Mouse (Mus musculus) midbrain, embryonic 10.5 days (tissue): ENCODE data around the gene Aftph. TPM values are rescaled to one million over a fixed set of nuclear protein-coding genes. Genes with fewer than 3 reads are reported as not detected.

ENCODE experiments used
- DNase-seq: peaks from one replicate; pipeline ENCODE4 v3.0.0-alpha.2; 2017; ENCODE audit warnings: low spot score
- H3K27ac ChIP-seq: fragments of 300-500 bp; sonication (generic); replicated peaks from 2 replicates; pipeline ENCODE4 v1.5.1; 2016; ENCODE audit warnings: mild to moderate bottlenecking
- H3K27me3 ChIP-seq: fragments of 300-500 bp; sonication (generic); 2 replicates; pipeline ENCODE4 v1.6.1; 2016; ENCODE audit warnings: low read depth, mild to moderate bottlenecking; ENCODE audit not compliant: poor library complexity, severe bottlenecking
- H3K36me3 ChIP-seq: fragments of 300-500 bp; sonication (generic); 2 replicates; pipeline ENCODE4 v1.6.1; 2016; ENCODE audit warnings: mild to moderate bottlenecking, moderate library complexity
- H3K4me1 ChIP-seq: fragments of 300-500 bp; sonication (generic); 2 replicates; pipeline ENCODE4 v1.6.1; 2016
- H3K4me3 ChIP-seq: fragments of 300-500 bp; sonication (generic); 2 replicates; pipeline ENCODE4 v1.5.1; 2016; ENCODE audit warnings: mild to moderate bottlenecking, moderate library complexity
- H3K9me3 ChIP-seq: fragments of 300-500 bp; sonication (generic); replicated peaks from 2 replicates; pipeline ENCODE4 v1.6.1; 2016; ENCODE audit warnings: mild to moderate bottlenecking
- WGBS: fragments of 180-500 bp; shearing (Covaris S2); methylation state at CpG from one replicate; pipeline ENCODE4 v1.1.7; 2016; 5-methylcytosine and 5-hydroxymethylcytosine counted together
- polyA plus RNA-seq: library from polyadenylated mRNA; unstranded; fragments of >200 nt; fragmentation: Nextera tagmentation; extraction: Ambion mirVana; gene quantifications from 2 replicates; pipeline ENCODE4 v1.2.1, GENCODE M21; 2016

Gene Aftph
- polyA plus RNA-seq, 1 experiment from 2014 or later, result 22.1 TPM

GRCm38 (mm10) chr11:20642321-20642720 is 99.1 kb downstream of the Aftph start:
- Histone ChIP-seq H3K4me3 (no peak overlapping the region), H3K36me3 (no peaks in the 10 kb centered on the region), H3K27ac (no peak overlapping the region), H3K9me3 (no peaks in the 10 kb centered on the region), H3K27me3 (no peaks in the 10 kb centered on the region), H3K4me1 (peaks cover 80% of the 10 kb centered on the region)
- no peak for DNase-seq
- WGBS, result 95% methylated on average over 5 of the region's 5 CpGs

DNA sequence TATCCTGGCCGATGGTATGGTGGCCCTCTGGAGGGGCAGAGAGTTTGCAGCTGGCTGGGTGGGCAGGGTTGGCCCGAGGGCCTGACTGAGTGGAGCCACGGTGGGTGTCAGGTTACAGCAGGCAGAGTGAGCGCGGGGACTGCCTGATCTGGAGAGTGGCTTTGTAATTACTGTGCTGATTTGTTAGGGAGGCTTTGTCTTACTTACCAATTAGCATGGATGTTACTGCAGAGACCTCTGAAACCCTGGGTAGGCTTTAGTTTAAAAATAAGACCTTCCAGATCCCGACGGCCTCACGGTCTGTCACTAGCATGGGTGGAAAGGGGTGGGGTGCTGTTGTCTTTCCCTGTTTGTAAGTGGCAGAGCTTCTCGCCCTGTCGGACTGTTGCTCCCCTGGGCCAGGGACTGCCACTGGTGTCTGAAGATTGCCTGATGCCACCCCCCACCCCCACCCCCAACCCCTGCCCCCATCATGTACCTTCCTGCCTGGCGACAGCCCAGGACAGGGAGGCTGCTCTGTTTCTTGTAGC is 101.4 kb downstream of the Aftph start:
- no peaks in the 10 kb centered on the region for H3K36me3 ChIP-seq
- DNase-seq, result peak; percentile 78
- H3K27ac ChIP-seq, result peak overlapping the region; percentile 86
- no peaks in the 10 kb centered on the region for H3K9me3 ChIP-seq
- under 1% methylated on average over 11 of the region's 11 CpGs for WGBS
- peak overlapping the region; percentile 38 for H3K4me3 ChIP-seq
- H3K4me1 ChIP-seq, result peaks cover 74% of the 10 kb centered on the region
- H3K27me3 ChIP-seq, result no peaks in the 10 kb centered on the region

- peak; percentile 79 for DNase-seq
- 29% methylated on average over 3 of the region's 3 CpGs for WGBS
- Histone ChIP-seq H3K4me3 (no peak overlapping the region), H3K9me3 (no peaks in the 10 kb centered on the region), H3K27me3 (no peaks in the 10 kb centered on the region), H3K36me3 (no peaks in the 10 kb centered on the region), H3K27ac (no peak overlapping the region), H3K4me1 (peaks cover 74% of the 10 kb centered on the region)
These were observed 102.5 kb downstream of the Aftph start for GRCm38 (mm10) chr11:20638841-20639240.

- Histone ChIP-seq H3K9me3 (no peaks in the 10 kb centered on the region), H3K4me1 (peaks cover 70% of the 10 kb centered on the region), H3K27me3 (no peaks in the 10 kb centered on the region), H3K36me3 (no peaks in the 10 kb centered on the region), H3K27ac (no peak overlapping the region), H3K4me3 (no peak overlapping the region)
- no peak for DNase-seq
These were observed 104.3 kb downstream of the Aftph start for GRCm38 (mm10) chr11:20637060-20637459.

DNA sequence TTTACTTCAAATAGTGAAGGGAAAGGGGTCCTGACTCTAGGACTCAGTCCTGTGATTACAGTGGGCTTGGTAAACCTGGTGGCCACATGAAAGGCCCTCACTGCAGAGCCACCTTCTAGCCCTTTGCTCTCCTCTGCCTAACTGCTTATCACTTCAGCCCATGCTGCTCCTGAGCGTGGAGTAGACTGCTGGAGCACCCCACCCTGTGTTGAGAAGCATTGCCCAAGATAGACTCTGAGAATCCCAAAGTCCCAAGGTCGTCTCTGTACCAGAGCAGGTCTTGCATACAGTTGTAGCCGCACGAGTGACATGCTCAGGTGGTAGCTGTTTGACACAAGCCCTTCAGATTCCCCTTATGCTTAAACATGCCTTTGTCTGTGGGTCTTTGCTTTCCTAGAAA is 105.3 kb downstream of the Aftph start:
- peak overlapping the region; percentile 31; the same call in 1 of the 2 replicates for H3K4me3 ChIP-seq
- 53% methylated on average over 4 of the region's 4 CpGs for WGBS
- no peaks in the 10 kb centered on the region for H3K27me3 ChIP-seq
- no peak for DNase-seq
- H3K4me1 ChIP-seq, result peaks cover 64% of the 10 kb centered on the region
- H3K27ac ChIP-seq, result peak overlapping the region; percentile 81
- no peaks in the 10 kb centered on the region for H3K36me3 ChIP-seq
- no peaks in the 10 kb centered on the region for H3K9me3 ChIP-seq

GRCm38 (mm10) chr11:20635646-20636045 is 105.7 kb downstream of the Aftph start:
- Histone ChIP-seq H3K4me3 (peak overlapping the region; percentile 31; the same call in 1 of the 2 replicates), H3K36me3 (no peaks in the 10 kb centered on the region), H3K27me3 (no peaks in the 10 kb centered on the region), H3K4me1 (peaks cover 64% of the 10 kb centered on the region), H3K9me3 (no peaks in the 10 kb centered on the region), H3K27ac (peak overlapping the region; percentile 81)
- DNase-seq, result no peak
- 30% methylated on average over 6 of the region's 6 CpGs for WGBS

Other genes with a start within 250 kb of the Aftph start
- gene Sertad2, start 198.3 kb downstream of the Aftph start, polyA plus RNA-seq, result 30.3 and 36.7 TPM in 2 replicates
- 24.4 and 29.0 TPM in 2 replicates for gene Lgalsl, start 89.5 kb upstream of the Aftph start, polyA plus RNA-seq